Mouse (Mus musculus) bone marrow, adult 2 months (tissue): ENCODE data around the gene Maml3.

Experiments used
- CTCF ChIP-seq: fragments of 200-500 bp; IDR thresholded peaks from 2 replicates; pipeline ENCODE4 v1.5.1; 2011; ENCODE audit warnings: low read length, control low read depth; ENCODE audit not compliant: control insufficient read depth, insufficient read depth
- POLR2A ChIP-seq: fragments of 200-500 bp; IDR thresholded peaks from 2 replicates; pipeline ENCODE4 v1.6.1; 2011; ENCODE audit warnings: low read depth, mild to moderate bottlenecking, control low read depth, low read length, borderline replicate concordance; ENCODE audit not compliant: control insufficient read depth

- no peak for TF ChIP-seq POLR2A
- no peak for TF ChIP-seq CTCF
Measured at GRCm38 (mm10) chr3:51830821-51831429, 274.0 kb downstream of the Maml3 start.
